ENCODE assay signal across 13 mouse cellular contexts in the genomic region with DNA sequence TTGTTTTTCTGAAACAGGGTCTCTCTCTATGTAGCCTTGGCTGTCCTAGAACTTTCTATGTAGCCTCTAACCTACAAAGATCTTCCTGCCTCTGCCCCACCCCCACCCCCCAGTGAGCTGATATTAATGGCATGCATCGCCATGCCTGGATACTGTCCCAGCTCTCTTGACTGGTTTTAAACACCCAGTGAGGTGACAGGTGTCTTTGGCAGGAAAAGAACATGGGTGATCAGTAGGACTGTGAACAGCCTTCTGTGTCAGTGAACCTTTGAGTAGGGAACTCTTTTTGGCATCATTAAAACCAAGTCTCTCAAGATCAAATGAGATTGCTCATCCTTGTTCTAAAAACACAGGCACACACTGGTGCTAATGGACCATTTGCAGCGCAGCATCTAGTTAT.
"Had no signal": no experiment of that assay in that cellular context is flagged by ENCODE, and none has a peak within 500 bp of the region (broad histone marks: within the 10 kb centered on the region; RNA-seq: fewer than 3 reads in every experiment).

No protein-coding gene starts in this region.

- DNase-seq: lung, adult 18-20 months; lung, embryonic 14.5 days; lung, postnatal 10 days; lung, postnatal 4 days; midbrain, embryonic 14.5 days; retina, postnatal 1 day; right cerebral cortex, adult 18-20 months; right cerebral cortex, postnatal 25 days; right cerebral cortex, postnatal 4 days; spleen, adult 18-20 months; thymus, adult 18-20 months; thymus, postnatal 14 days; thymus, postnatal 36 days had no signal
